Mouse (Mus musculus): ENCODE measurements around the gene Olfr370. TPM values are rescaled to one million over a fixed set of nuclear protein-coding genes. Genes with fewer than 3 reads are reported as not detected.
"Not testable (repeated sequence)": the region's sequence is repeated elsewhere in the genome, so short reads cannot be mapped to it uniquely, and the experiment has no call there.

Olfr370 gene
- total and polyA plus RNA-seq, 2 experiments: not detected

- Histone ChIP-seq H3K4me3 (ENCODE audit: insufficient read depth, low read depth, low read length) (no peak overlapping the region), H3K4me1 (ENCODE audit: control insufficient read depth, insufficient read depth, low read length) (peaks cover 9% of the 10 kb centered on the region), H3K9ac (ENCODE audit: low read depth, low read length) (no peak overlapping the region), H3K79me2 (ENCODE audit: control insufficient read depth, insufficient read depth, low read length) (peaks cover 32% of the 10 kb centered on the region; the same call in 1 of the 2 replicates), H3K36me3 (ENCODE audit: control insufficient read depth, insufficient read depth, low read length) (no peaks in the 10 kb centered on the region; the same call in 1 of the 2 replicates), H3K27ac (replicated peaks; ENCODE audit: insufficient read depth, low read depth, low read length) (no peak overlapping the region), H3K27me3 (ENCODE audit: control insufficient read depth, insufficient read depth, low read length) (no peaks in the 10 kb centered on the region)
- TF ChIP-seq POLR2A (IDR thresholded peaks at IDR 0.05; ENCODE audit: extremely low read depth, insufficient read depth, low read length) (no peak), CTCF (IDR thresholded peaks at IDR 0.05; ENCODE audit: low read depth, low read length) (no peak)
- no peak for DNase-seq (ENCODE audit: extremely low read depth, low read depth, low spot score)
- 82% methylated on average over 5 of the region's 5 CpGs for WGBS
Measured at GRCm38 (mm10) chr8:83568128-83568527, 32.5 kb downstream of the Olfr370 start.

GRCm38 (mm10) chr8:83568755-83569154 is 33.2 kb downstream of the Olfr370 start:
- no peak overlapping the region for H3K27ac ChIP-seq (replicated peaks; ENCODE audit: insufficient read depth, low read depth, low read length)
- no peak overlapping the region for H3K9ac ChIP-seq (ENCODE audit: low read depth, low read length)
- TF ChIP-seq POLR2A (IDR thresholded peaks at IDR 0.05; ENCODE audit: extremely low read depth, insufficient read depth, low read length) (no peak), CTCF (IDR thresholded peaks at IDR 0.05; ENCODE audit: low read depth, low read length) (no peak)
- no peaks in the 10 kb centered on the region for H3K27me3 ChIP-seq (ENCODE audit: control insufficient read depth, insufficient read depth, low read length)
- peaks cover 32% of the 10 kb centered on the region; the same call in 1 of the 2 replicates for H3K79me2 ChIP-seq (ENCODE audit: control insufficient read depth, insufficient read depth, low read length)
- peaks cover 9% of the 10 kb centered on the region for H3K4me1 ChIP-seq (ENCODE audit: control insufficient read depth, insufficient read depth, low read length)
- H3K4me3 ChIP-seq (ENCODE audit: insufficient read depth, low read depth, low read length): no peak overlapping the region
- WGBS: 77% methylated on average over 5 of the region's 5 CpGs
- no peaks in the 10 kb centered on the region; the same call in 1 of the 2 replicates for H3K36me3 ChIP-seq (ENCODE audit: control insufficient read depth, insufficient read depth, low read length)
- DNase-seq (ENCODE audit: extremely low read depth, low read depth, low spot score): no peak

- H3K27me3 ChIP-seq (ENCODE audit: control insufficient read depth, insufficient read depth, low read length): no peaks in the 10 kb centered on the region
- no peak overlapping the region for H3K27ac ChIP-seq (replicated peaks; ENCODE audit: insufficient read depth, low read depth, low read length)
- H3K4me1 ChIP-seq (ENCODE audit: control insufficient read depth, insufficient read depth, low read length): peaks cover 9% of the 10 kb centered on the region
- 83% methylated on average over 4 of the region's 4 CpGs for WGBS
- TF ChIP-seq POLR2A (IDR thresholded peaks at IDR 0.05; ENCODE audit: extremely low read depth, insufficient read depth, low read length): no peak
- H3K79me2 ChIP-seq (ENCODE audit: control insufficient read depth, insufficient read depth, low read length): peaks cover 32% of the 10 kb centered on the region; the same call in 1 of the 2 replicates
- no peak overlapping the region for H3K9ac ChIP-seq (ENCODE audit: low read depth, low read length)
- H3K36me3 ChIP-seq (ENCODE audit: control insufficient read depth, insufficient read depth, low read length): no peaks in the 10 kb centered on the region; the same call in 1 of the 2 replicates
- no peak overlapping the region for H3K4me3 ChIP-seq (ENCODE audit: insufficient read depth, low read depth, low read length)
- no peak for DNase-seq (ENCODE audit: extremely low read depth, low read depth, low spot score)
Measured at GRCm38 (mm10) chr8:83569165-83569564, 33.6 kb downstream of the Olfr370 start.

- no peak for DNase-seq (ENCODE audit: extremely low read depth, low read depth, low spot score)
Measured at GRCm38 (mm10) chr8:83570272-83571000, 34.9 kb downstream of the Olfr370 start.

GRCm38 (mm10) chr8:83571001-83571340 is 35.4 kb downstream of the Olfr370 start:
- not testable (repeated sequence) for H3K4me1 ChIP-seq (ENCODE audit: control insufficient read depth, insufficient read depth, low read length); H3K36me3 ChIP-seq (ENCODE audit: control insufficient read depth, insufficient read depth, low read length); H3K27ac ChIP-seq (replicated peaks; ENCODE audit: insufficient read depth, low read depth, low read length); H3K27me3 ChIP-seq (ENCODE audit: control insufficient read depth, insufficient read depth, low read length); DNase-seq (ENCODE audit: extremely low read depth, low read depth, low spot score); H3K4me3 ChIP-seq (ENCODE audit: insufficient read depth, low read depth, low read length); H3K9ac ChIP-seq (ENCODE audit: low read depth, low read length)
- WGBS: 94% methylated on average over 7 of the region's 7 CpGs
- peaks cover 49% of the 10 kb centered on the region; the same call in 1 of the 2 replicates for H3K79me2 ChIP-seq (ENCODE audit: control insufficient read depth, insufficient read depth, low read length)

More at GRCm38 (mm10) chr8:83570272-83571000, 34.9 kb downstream of the Olfr370 start:
- H3K36me3 ChIP-seq (ENCODE audit: control insufficient read depth, insufficient read depth, low read length): no peaks in the 10 kb centered on the region; the same call in 1 of the 2 replicates
- peaks cover 9% of the 10 kb centered on the region for H3K4me1 ChIP-seq (ENCODE audit: control insufficient read depth, insufficient read depth, low read length)
- no peak overlapping the region for H3K9ac ChIP-seq (ENCODE audit: low read depth, low read length)
- no peak overlapping the region for H3K27ac ChIP-seq (replicated peaks; ENCODE audit: insufficient read depth, low read depth, low read length)
- no peak overlapping the region for H3K4me3 ChIP-seq (ENCODE audit: insufficient read depth, low read depth, low read length)
- H3K79me2 ChIP-seq (ENCODE audit: control insufficient read depth, insufficient read depth, low read length): peaks cover 44% of the 10 kb centered on the region; the same call in 1 of the 2 replicates
- H3K27me3 ChIP-seq (ENCODE audit: control insufficient read depth, insufficient read depth, low read length): no peaks in the 10 kb centered on the region
- no peak for TF ChIP-seq POLR2A (IDR thresholded peaks at IDR 0.05; ENCODE audit: extremely low read depth, insufficient read depth, low read length)
- no peak for TF ChIP-seq CTCF (IDR thresholded peaks at IDR 0.05; ENCODE audit: low read depth, low read length)
- WGBS: 87% methylated on average over 15 of the region's 15 CpGs

- no peaks in the 10 kb centered on the region for H3K27me3 ChIP-seq (ENCODE audit: control insufficient read depth, insufficient read depth, low read length)
- no peak overlapping the region for H3K27ac ChIP-seq (replicated peaks; ENCODE audit: insufficient read depth, low read depth, low read length)
- H3K9ac ChIP-seq (ENCODE audit: low read depth, low read length): no peak overlapping the region
- no peak overlapping the region for H3K4me3 ChIP-seq (ENCODE audit: insufficient read depth, low read depth, low read length)
- H3K4me1 ChIP-seq (ENCODE audit: control insufficient read depth, insufficient read depth, low read length): peaks cover 9% of the 10 kb centered on the region
- WGBS: 94% methylated on average over 10 of the region's 10 CpGs
- H3K36me3 ChIP-seq (ENCODE audit: control insufficient read depth, insufficient read depth, low read length): no peaks in the 10 kb centered on the region; the same call in 1 of the 2 replicates
- DNase-seq (ENCODE audit: extremely low read depth, low read depth, low spot score): no peak
- peaks cover 50% of the 10 kb centered on the region; the same call in 1 of the 2 replicates for H3K79me2 ChIP-seq (ENCODE audit: control insufficient read depth, insufficient read depth, low read length)
- TF ChIP-seq POLR2A (IDR thresholded peaks at IDR 0.05; ENCODE audit: extremely low read depth, insufficient read depth, low read length): no peak
- TF ChIP-seq CTCF (IDR thresholded peaks at IDR 0.05; ENCODE audit: low read depth, low read length): no peak
Measured at GRCm38 (mm10) chr8:83571791-83572190, 36.2 kb downstream of the Olfr370 start.

Data from liver, adult 2 months (tissue).